Mouse (Mus musculus): ENCODE results near the gene Retreg3. TPM values are rescaled to one million over a fixed set of nuclear protein-coding genes. Genes with fewer than 3 reads are reported as not detected.

The Retreg3 gene
- total RNA-seq, 2 experiments from 2014 or later: 32.1 to 32.3 TPM

DNA sequence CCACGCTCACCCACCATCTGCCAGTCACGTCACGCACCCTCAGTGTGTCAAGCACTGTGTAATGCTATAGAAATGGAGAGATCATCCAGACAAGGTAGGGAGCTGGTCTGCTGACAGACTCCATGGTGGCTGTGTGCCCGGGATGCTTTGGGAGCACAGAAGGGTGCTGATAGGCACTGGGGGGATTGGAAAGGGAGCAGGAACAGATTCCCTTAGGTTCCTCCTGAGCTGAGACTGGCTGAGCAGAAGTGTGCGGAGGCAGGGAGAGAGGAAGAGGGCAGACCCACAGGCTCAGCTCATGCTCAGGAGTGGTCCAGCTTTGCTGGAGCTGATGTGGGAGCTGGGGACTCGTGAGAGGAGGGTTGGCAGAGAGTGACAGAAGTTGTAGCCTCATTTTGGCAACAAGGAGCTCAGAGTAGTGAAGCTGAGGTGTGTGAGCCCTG is 68.6 kb downstream of the Retreg3 start:
- no peak for DNase-seq

DNA sequence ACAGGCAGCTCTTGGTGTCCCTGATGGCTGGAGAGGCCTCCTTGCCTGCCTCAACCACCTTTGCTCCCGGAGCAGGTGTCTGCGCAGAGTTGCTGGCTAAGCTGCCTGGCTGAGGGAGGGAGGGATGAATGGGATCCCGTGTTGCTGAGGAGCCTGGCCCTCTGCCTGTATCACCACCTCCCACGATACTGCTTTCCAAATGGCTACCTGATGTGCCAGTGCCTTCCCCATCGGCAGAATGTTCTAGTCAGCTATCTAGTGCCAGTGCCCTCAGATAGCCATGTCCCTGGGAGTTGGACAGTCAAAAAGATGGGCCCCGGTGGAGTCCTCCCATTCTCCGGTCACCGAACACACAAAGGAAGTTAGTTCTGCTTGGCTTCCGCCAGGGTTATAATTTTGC is 69.3 kb downstream of the Retreg3 start:
- DNase-seq: no peak

DNA sequence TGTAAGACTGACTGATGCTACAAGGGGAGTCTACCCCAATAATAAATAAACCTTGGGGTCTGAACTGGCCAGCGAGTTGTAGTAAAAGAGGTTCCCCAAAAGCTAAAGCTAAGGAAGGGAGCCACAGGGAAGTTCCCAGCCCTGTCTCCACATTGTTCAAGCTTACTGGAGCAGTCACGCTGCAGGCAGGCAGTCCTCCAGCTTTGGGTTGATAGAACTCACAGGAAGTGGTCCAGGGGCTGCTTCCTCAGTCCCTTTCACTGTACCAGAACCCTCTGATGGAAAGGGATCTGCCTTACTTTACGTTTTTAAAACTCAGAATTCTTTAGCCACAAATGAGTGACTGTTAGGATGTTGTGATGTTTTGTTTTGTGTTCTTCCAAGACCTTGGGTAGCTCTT is 72.2 kb downstream of the Retreg3 start:
- no peak for DNase-seq

DNA sequence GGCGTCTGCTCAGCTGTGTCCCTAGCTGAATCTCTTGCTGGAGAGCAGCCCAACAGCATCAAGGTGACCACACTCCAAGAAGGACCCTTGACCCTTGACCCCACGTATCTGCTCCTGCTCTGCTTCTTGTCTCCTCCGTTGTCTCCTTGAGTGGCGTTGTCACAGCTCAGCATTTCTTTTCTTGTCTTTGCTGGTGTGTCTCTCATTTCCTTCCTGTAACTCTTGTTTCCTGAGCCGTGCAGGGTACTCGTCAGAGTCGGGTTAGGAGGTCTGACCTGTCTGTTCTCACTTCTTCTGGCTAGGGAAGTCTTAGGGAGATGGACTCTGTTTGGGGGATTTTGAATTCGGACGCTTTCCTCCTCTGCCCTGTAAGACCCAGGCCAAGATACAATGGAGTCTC is 73.3 kb downstream of the Retreg3 start:
- DNase-seq: no peak

Small RNA genes lying within 50 kb of the gene (microRNA-seq; reads per million reads assigned to microRNA genes)
- 0 reads per million in 2 experiments for gene Gm27626

Other genes with a start within 250 kb of the Retreg3 start
- 100 to 1,000 TPM; 111 to 115 TPM for gene Stat3, start 180.4 kb downstream of the Retreg3 start, total RNA-seq (2021)
- 100 to 1,000 TPM; 479 to 498 TPM for gene Cavin1, start 149.0 kb downstream of the Retreg3 start, total RNA-seq (2021)
- gene Atp6v0a1, start 110.4 kb downstream of the Retreg3 start, total RNA-seq (2021): 100 to 1,000 TPM; 112 to 115 TPM
- gene Naglu, start 49.9 kb downstream of the Retreg3 start, total RNA-seq (2021): 10 to 100 TPM in 1 of 2 experiments, 1 to 10 TPM in 1; 9.0 to 10.1 TPM
- gene Hsd17b1, start 41.5 kb downstream of the Retreg3 start, total RNA-seq (2021): not detected
- gene Coasy, start 37.3 kb downstream of the Retreg3 start, total RNA-seq (2021): 10 to 100 TPM; 15.4 to 16.2 TPM
- 10 to 100 TPM; 17.5 to 17.7 TPM for gene Mlx, start 32.6 kb downstream of the Retreg3 start, total RNA-seq (2021)
- gene Psmc3ip, start 24.5 kb downstream of the Retreg3 start, total RNA-seq (2021): 10 to 100 TPM; 11.7 to 13.6 TPM
- gene Tubg1, start within 50 bp of the Retreg3 start, total RNA-seq (2021): 10 to 100 TPM; 53.5 to 53.7 TPM
- gene Tubg2, start 36.0 kb upstream of the Retreg3 start, total RNA-seq (2021): 1 to 10 TPM; 6.6 to 7.0 TPM
- 1 to 10 TPM; 1.5 to 1.6 TPM for gene Cntnap1, start 50.6 kb upstream of the Retreg3 start, total RNA-seq (2021)
- gene Plekhh3, start 51.5 kb upstream of the Retreg3 start, total RNA-seq (2021): 10 to 100 TPM; 23.1 to 27.3 TPM
- gene Ccr10, start 55.5 kb upstream of the Retreg3 start, total RNA-seq (2021): not detected
- 10 to 100 TPM; 14.7 to 15.0 TPM for gene Ezh1, start 106.6 kb upstream of the Retreg3 start, total RNA-seq (2021)
- gene Ramp2, start 126.1 kb upstream of the Retreg3 start, total RNA-seq (2021): 100 to 1,000 TPM; 122 to 134 TPM
- 10 to 100 TPM; 87.6 to 88.7 TPM for gene Vps25, start 133.8 kb upstream of the Retreg3 start, total RNA-seq (2021)
- 1 to 10 TPM; 4.5 to 7.2 TPM for gene Wnk4, start 140.7 kb upstream of the Retreg3 start, total RNA-seq (2021)
- under 1 TPM; 0.41 to 0.47 TPM for gene Cntd1, start 159.1 kb upstream of the Retreg3 start, total RNA-seq (2021)
- 10 to 100 TPM; 86.3 to 90.1 TPM for gene Coa3, start 159.2 kb upstream of the Retreg3 start, total RNA-seq (2021)
- 100 to 1,000 TPM; 103 to 106 TPM for gene Becn1, start 182.4 kb upstream of the Retreg3 start, total RNA-seq (2021)
- 100 to 1,000 TPM in 1 of 2 experiments, 10 to 100 TPM in 1; 88.7 to 103 TPM for gene Psme3, start 196.3 kb upstream of the Retreg3 start, total RNA-seq (2021)
- gene Aoc2, start 205.2 kb upstream of the Retreg3 start, total RNA-seq (2021): 1 to 10 TPM; 2.9 to 3.2 TPM
- gene Aoc3, start 210.7 kb upstream of the Retreg3 start, total RNA-seq (2021): 10 to 100 TPM; 29.5 to 31.3 TPM
- not detected for gene G6pc, start 247.7 kb upstream of the Retreg3 start, total RNA-seq (2021)

Data from heart, postnatal 4 days (tissue).